Mouse (Mus musculus): ENCODE measurements around the gene Myo3a. TPM values are rescaled to one million over a fixed set of nuclear protein-coding genes. Genes with fewer than 3 reads are reported as not detected.
"Not testable (repeated sequence)": the region's sequence is repeated elsewhere in the genome, so short reads cannot be mapped to it uniquely, and the experiment has no call there.

The Myo3a gene
- 0.09 and 0.28 TPM in 2 replicates for polyA plus RNA-seq (2015; fragmentation: Nextera tagmentation; extraction: Ambion mirVana)

DNA sequence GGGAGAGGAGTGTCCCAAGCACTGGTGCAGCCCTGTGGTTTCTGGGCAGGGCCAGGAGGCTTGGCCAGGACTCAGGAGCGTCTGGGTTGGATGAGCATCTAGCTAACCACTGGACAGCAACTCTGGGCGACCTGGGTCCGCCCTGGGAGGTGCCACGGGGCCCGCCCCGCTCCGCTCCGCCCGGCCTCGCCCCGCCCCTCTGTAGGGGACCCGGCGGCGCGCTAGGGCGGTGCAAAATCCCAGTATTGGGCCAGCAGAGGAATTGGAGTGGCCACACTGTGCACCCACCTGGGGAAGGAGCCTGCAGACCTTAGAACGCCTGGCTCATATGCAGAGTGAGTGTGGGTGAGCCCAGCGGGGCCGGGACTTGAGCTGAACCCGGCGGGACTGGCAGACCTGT lies at the start of gene Myo3a:
Myo3a (plus strand) TSS at position 196 of the 400 bp plus-strand sequence.
- under 1% methylated on average over 21 of the region's 21 CpGs for WGBS
- H3K4me1 ChIP-seq, result peaks cover 5% of the 10 kb centered on the region; the same call in 1 of the 2 replicates
- no peak within 1 kb of the TSS for H3K27ac ChIP-seq
- H3K27me3 ChIP-seq, result no peaks in the 10 kb centered on the region
- peak; percentile 50; the same call in 1 of the 2 replicates for ATAC-seq
- H3K9ac ChIP-seq, result peak within 1 kb of the TSS; percentile 63
- peak within 1 kb of the TSS; percentile 29 for H3K4me3 ChIP-seq
- no peaks in the 10 kb centered on the region for H3K9me3 ChIP-seq (replicated peaks)
- peak within 1 kb of the TSS; percentile 62 for H3K4me2 ChIP-seq
- no peaks in the 10 kb centered on the region for H3K36me3 ChIP-seq (ENCODE audit: poor library complexity, severe bottlenecking)

- no peaks in the 10 kb centered on the region for H3K27me3 ChIP-seq
- H3K9me3 ChIP-seq (replicated peaks), result no peaks in the 10 kb centered on the region
- H3K4me2 ChIP-seq, result no peak overlapping the region
- no peaks in the 10 kb centered on the region for H3K36me3 ChIP-seq (ENCODE audit: poor library complexity, severe bottlenecking)
- H3K4me1 ChIP-seq, result peaks cover 9% of the 10 kb centered on the region; the same call in 1 of the 2 replicates
- WGBS, result 25% methylated on average over 3 of the region's 3 CpGs
- no peak for ATAC-seq
- no peak overlapping the region for H3K4me3 ChIP-seq
- peak overlapping the region; percentile 10; the same call in 1 of the 2 replicates for H3K27ac ChIP-seq
- H3K9ac ChIP-seq, result no peak overlapping the region
These were observed 23.2 kb downstream of the Myo3a start for GRCm38 (mm10) chr2:22250462-22250861.

DNA sequence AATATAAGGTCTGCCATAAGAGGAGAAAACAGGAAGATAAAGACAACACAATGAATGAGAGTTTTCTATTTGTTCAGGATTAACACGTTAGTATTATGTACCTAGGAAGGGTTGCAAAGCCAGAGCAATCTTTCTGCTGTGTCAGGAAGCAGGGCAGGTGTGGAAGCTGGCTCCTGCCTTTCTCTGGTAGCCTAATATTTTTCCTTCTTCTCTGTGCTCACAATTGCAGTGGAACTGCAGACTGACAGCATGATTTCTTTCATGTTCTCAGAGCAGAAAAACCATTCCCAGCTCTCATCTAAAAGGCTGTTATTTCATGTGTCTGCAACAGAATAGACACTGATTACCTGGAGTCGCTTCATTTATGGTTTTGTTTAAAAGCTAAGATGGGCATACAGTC lies 23.7 kb downstream of the Myo3a start:
- peak; percentile 37 for ATAC-seq

DNA sequence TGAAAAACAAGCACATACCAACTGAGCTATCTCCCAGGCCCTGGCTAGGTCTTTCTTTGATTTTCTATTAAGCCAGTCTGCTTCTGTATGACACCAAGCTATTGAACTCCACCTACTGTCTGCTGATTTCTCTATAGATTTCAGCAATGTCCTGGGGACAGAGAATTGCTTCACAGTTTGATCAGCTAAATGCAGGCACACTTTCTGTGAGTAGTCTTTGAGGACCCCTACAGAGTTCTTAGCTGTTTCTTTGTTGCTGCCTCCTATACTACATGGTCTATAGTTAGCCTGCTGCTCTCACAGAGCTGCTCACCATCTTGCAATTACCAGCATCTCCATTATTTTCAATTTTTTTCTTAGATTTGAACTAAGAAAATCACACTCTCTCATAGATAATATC lies 28.3 kb downstream of the Myo3a start:
- Histone ChIP-seq H3K9me3 (replicated peaks) (no peaks in the 10 kb centered on the region), H3K27ac (no peak overlapping the region), H3K4me3 (no peak overlapping the region), H3K9ac (no peak overlapping the region), H3K4me2 (no peak overlapping the region), H3K27me3 (no peaks in the 10 kb centered on the region), H3K4me1 (peaks cover under 1% of the 10 kb centered on the region; the same call in 1 of the 2 replicates), H3K36me3 (ENCODE audit: poor library complexity, severe bottlenecking) (no peaks in the 10 kb centered on the region)
- peak; percentile 47; the same call in 1 of the 2 replicates for ATAC-seq

More for the DNA sequence above, 23.7 kb downstream of the Myo3a start:
- Histone ChIP-seq H3K27ac (peak overlapping the region; percentile 72), H3K27me3 (no peaks in the 10 kb centered on the region), H3K9me3 (replicated peaks) (no peaks in the 10 kb centered on the region), H3K36me3 (ENCODE audit: poor library complexity, severe bottlenecking) (no peaks in the 10 kb centered on the region), H3K4me2 (no peak overlapping the region), H3K4me1 (peaks cover 9% of the 10 kb centered on the region; the same call in 1 of the 2 replicates), H3K9ac (no peak overlapping the region), H3K4me3 (no peak overlapping the region)
- WGBS, result 55% methylated on average over 2 of the region's 2 CpGs

DNA sequence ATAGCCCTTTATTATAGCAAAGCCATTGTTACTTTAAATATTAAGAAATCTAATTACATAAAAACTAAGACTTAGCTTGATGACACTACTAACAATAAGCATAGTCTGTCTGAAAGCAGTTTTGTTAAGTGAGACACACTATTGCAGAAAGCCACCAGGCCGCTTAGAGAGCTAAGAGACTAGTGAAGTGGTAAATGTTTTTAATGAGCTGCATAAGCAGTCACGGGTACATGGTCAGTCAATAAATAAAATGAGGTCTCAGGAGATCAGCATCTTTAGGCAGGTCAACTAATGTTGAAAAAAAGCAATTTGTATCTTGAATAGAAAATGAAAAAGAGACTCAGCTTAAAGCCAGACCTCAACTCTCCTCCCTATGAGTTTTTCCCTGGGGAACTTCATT lies 44.3 kb downstream of the Myo3a start:
- Histone ChIP-seq H3K4me2 (no peak overlapping the region), H3K4me3 (no peak overlapping the region), H3K4me1 (no peaks in the 10 kb centered on the region), H3K36me3 (ENCODE audit: poor library complexity, severe bottlenecking) (no peaks in the 10 kb centered on the region), H3K27me3 (no peaks in the 10 kb centered on the region), H3K27ac (no peak overlapping the region), H3K9me3 (replicated peaks) (no peaks in the 10 kb centered on the region), H3K9ac (no peak overlapping the region)
- 73% methylated on average over 2 of the region's 2 CpGs for WGBS
- ATAC-seq, result no peak

DNA sequence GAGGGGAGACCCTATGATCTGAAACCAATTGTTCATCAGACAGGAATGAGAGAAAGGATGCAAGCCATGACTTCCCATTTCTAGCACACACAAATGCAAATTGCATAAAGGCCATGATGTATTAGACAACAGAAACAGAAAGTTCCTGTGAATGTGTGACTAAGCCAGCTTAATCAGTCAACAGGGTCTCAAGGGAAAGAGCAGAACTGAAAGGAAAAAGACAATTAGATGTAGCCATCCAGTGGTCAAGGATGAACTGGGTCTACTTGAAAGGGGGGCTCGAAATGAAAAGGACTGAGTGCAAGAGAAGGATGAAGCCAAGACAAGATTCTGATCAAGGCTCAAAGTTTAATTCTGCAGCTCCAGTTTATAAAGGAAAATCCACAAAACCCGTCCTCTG lies 58.1 kb downstream of the Myo3a start:
- Histone ChIP-seq H3K4me2 (no peak overlapping the region), H3K9me3 (replicated peaks) (no peaks in the 10 kb centered on the region), H3K27ac (no peak overlapping the region), H3K27me3 (no peaks in the 10 kb centered on the region), H3K4me1 (no peaks in the 10 kb centered on the region), H3K4me3 (no peak overlapping the region), H3K9ac (no peak overlapping the region), H3K36me3 (ENCODE audit: poor library complexity, severe bottlenecking) (no peaks in the 10 kb centered on the region)
- no peak for ATAC-seq
- WGBS, result 74% methylated on average over 2 of the region's 2 CpGs

- Histone ChIP-seq H3K27ac (no peak overlapping the region), H3K27me3 (no peaks in the 10 kb centered on the region), H3K4me2 (no peak overlapping the region), H3K4me3 (no peak overlapping the region), H3K9ac (no peak overlapping the region), H3K9me3 (replicated peaks) (no peaks in the 10 kb centered on the region), H3K36me3 (ENCODE audit: poor library complexity, severe bottlenecking) (no peaks in the 10 kb centered on the region), H3K4me1 (no peaks in the 10 kb centered on the region)
- no peak for ATAC-seq
- 76% methylated on average over 1 of the region's 1 CpGs for WGBS
These were observed 58.5 kb downstream of the Myo3a start for GRCm38 (mm10) chr2:22285777-22286176.

DNA sequence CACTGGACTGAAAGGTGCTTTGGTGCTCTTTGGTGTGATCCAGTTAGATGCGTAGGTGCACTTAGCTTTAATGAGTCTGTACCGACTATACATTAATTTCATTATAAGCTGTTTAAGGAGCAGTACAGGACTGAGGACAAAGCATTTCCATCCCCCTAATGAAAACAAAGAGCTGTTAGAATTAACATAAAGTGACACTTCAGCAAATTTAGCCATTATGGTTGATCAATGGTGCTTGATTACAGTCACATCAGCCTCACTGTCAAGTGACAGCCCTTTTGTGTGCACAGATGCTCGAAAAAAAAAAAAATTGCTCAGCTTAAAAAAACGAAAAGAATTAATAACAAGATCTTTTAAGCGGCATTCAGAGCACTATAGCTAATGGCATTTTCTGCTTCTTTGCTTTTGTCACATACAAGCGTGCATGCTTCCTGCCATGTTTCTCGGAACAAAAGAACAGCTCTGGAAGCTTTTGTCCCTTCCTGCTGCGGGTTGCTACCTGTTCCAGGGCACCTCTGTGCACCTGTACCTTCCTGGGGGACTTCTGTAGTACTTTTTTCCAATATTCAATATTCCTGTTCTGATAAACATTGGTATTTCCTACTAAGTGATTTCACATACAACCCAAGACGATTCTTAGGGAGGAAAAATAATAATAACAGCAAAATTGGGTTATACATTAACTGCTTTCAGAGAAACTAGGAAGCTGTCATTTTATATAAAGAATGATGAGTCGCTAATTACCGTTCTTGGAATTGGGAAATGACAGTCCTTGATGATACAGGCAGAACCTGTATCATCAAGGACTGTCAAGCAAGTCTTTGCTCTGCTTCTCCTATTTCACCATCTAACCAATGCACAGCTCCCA lies 66.5 kb downstream of the Myo3a start:
- no peaks in the 10 kb centered on the region for H3K36me3 ChIP-seq (ENCODE audit: poor library complexity, severe bottlenecking)
- peak; percentile 95 for ATAC-seq
- peak overlapping the region; percentile 32 for H3K4me2 ChIP-seq
- 25% methylated on average over 11 of the region's 11 CpGs for WGBS
- H3K27ac ChIP-seq, result peak overlapping the region; percentile 88
- no peaks in the 10 kb centered on the region for H3K27me3 ChIP-seq
- H3K4me1 ChIP-seq, result peaks cover 23% of the 10 kb centered on the region
- no peak overlapping the region for H3K4me3 ChIP-seq
- 0 out of 2 replicates have a peak overlapping the region, but pooled peaks have one; percentile 27 for H3K9ac ChIP-seq
- H3K9me3 ChIP-seq (replicated peaks), result no peaks in the 10 kb centered on the region

DNA sequence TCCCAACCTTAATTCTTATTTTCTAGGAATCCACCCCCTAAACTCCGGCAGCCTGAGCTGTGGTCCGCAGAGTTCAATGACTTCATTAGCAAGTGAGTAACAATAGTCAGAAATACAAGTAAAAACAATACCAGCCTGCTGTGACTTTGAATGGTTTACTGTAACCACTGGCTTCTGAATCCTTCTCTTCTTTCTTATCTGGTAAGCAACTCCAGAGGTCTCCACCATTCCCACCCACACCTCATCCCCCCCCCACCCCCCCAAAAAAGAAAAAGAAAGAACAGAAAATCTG lies 67.1 kb downstream of the Myo3a start:
- H3K36me3 ChIP-seq (ENCODE audit: poor library complexity, severe bottlenecking), result no peaks in the 10 kb centered on the region
- H3K4me2 ChIP-seq, result 0 out of 2 replicates have a peak overlapping the region, but pooled peaks have one; percentile 32
- peaks cover 23% of the 10 kb centered on the region for H3K4me1 ChIP-seq
- 5% methylated on average over 2 of the region's 2 CpGs for WGBS
- H3K27me3 ChIP-seq, result no peaks in the 10 kb centered on the region
- no peaks in the 10 kb centered on the region for H3K9me3 ChIP-seq (replicated peaks)
- no peak overlapping the region for H3K4me3 ChIP-seq
- peak overlapping the region; percentile 88 for H3K27ac ChIP-seq
- ATAC-seq, result no peak
- no peak overlapping the region for H3K9ac ChIP-seq

DNA sequence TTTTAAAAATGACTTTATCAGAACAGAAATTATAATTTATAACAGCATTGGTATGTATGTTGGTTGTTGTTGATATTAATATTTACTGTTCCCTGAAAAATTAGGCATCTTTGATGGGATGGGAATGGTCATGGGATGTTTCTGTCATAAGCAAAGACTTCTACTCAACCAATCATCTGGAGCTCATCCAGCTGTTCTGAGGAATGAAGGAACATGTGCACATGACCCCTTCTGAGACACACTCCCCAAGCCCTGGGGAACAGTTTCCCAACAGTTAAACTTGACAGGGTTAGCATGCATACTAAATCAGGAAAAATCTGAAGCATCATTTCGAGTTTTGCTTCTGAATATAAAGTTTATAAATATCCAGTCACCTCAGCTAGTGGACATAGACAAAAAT lies 70.6 kb downstream of the Myo3a start:
- Histone ChIP-seq H3K4me3 (no peak overlapping the region), H3K4me2 (no peak overlapping the region), H3K27me3 (no peaks in the 10 kb centered on the region), H3K27ac (no peak overlapping the region), H3K4me1 (peaks cover 23% of the 10 kb centered on the region), H3K36me3 (ENCODE audit: poor library complexity, severe bottlenecking) (no peaks in the 10 kb centered on the region), H3K9ac (no peak overlapping the region), H3K9me3 (replicated peaks) (no peaks in the 10 kb centered on the region)
- 79% methylated on average over 1 of the region's 1 CpGs for WGBS
- ATAC-seq, result no peak

- peak; percentile 92 for ATAC-seq
- Histone ChIP-seq H3K4me3 (peak overlapping the region; percentile 41), H3K4me2 (peak overlapping the region; percentile 77), H3K9me3 (replicated peaks) (no peaks in the 10 kb centered on the region), H3K9ac (peak overlapping the region; percentile 68), H3K27me3 (no peaks in the 10 kb centered on the region), H3K4me1 (peaks cover 10% of the 10 kb centered on the region), H3K36me3 (ENCODE audit: poor library complexity, severe bottlenecking) (no peaks in the 10 kb centered on the region), H3K27ac (peak overlapping the region; percentile 51)
- 2% methylated on average over 22 of the region's 32 CpGs for WGBS
These were observed 111.1 kb downstream of the Myo3a start for GRCm38 (mm10) chr2:22338269-22338857.

GRCm38 (mm10) chr2:22410511-22410910 lies 183.2 kb downstream of the Myo3a start:
- not testable (repeated sequence) for H3K4me2 ChIP-seq; H3K4me3 ChIP-seq; H3K36me3 ChIP-seq (ENCODE audit: poor library complexity, severe bottlenecking); H3K27ac ChIP-seq; H3K9me3 ChIP-seq (replicated peaks); ATAC-seq; H3K9ac ChIP-seq; H3K27me3 ChIP-seq; H3K4me1 ChIP-seq
- 98% methylated on average over 11 of the region's 11 CpGs for WGBS

All from forebrain, embryonic 13.5 days (tissue).